Mouse (Mus musculus) liver, embryonic 16.5 days (tissue): ENCODE data around the gene Rrn3. TPM values are rescaled to one million over a fixed set of nuclear protein-coding genes. Genes with fewer than 3 reads are reported as not detected.

ENCODE experiments used
- ATAC-seq: fragments of 200-750 bp; cut with Nextera tagmentation; 2 replicates; pipeline ENCODE4 v1.8.0; 2017; ENCODE audit warnings: low read depth, mild to moderate bottlenecking, moderate number of reproducible peaks, moderate library complexity
- H3K27ac ChIP-seq: fragments of 300-500 bp; sonication (generic); 2 replicates; pipeline ENCODE4 v1.5.1; 2014; ENCODE audit warnings: mild to moderate bottlenecking, low read length
- H3K27me3 ChIP-seq: fragments of 300-500 bp; sonication (generic); 2 replicates; pipeline ENCODE4 v1.6.1; 2014; ENCODE audit warnings: low read depth, low read length, mixed read lengths; ENCODE audit not compliant: control insufficient read depth, insufficient read depth
- H3K36me3 ChIP-seq: fragments of 300-500 bp; sonication (generic); 2 replicates; pipeline ENCODE4 v1.6.1; 2014; ENCODE audit warnings: mild to moderate bottlenecking; ENCODE audit not compliant: control insufficient read depth, insufficient read depth
- H3K4me1 ChIP-seq: fragments of 300-500 bp; sonication (generic); 2 replicates; pipeline ENCODE4 v1.6.1; 2014; ENCODE audit warnings: low read depth, low read length, mixed read lengths; ENCODE audit not compliant: control insufficient read depth
- H3K4me2 ChIP-seq: fragments of 300-500 bp; sonication (generic); 2 replicates; pipeline ENCODE4 v1.6.1; 2014; ENCODE audit warnings: low read depth, low read length, mixed read lengths
- H3K4me3 ChIP-seq: fragments of 300-500 bp; sonication (generic); 2 replicates; pipeline ENCODE4 v1.5.1; 2014; ENCODE audit warnings: low read depth, mild to moderate bottlenecking, low read length
- H3K9ac ChIP-seq: fragments of 300-500 bp; sonication (generic); 2 replicates; pipeline ENCODE4 v1.6.1; 2014; ENCODE audit warnings: low read depth, low read length
- H3K9me3 ChIP-seq: fragments of 300-500 bp; sonication (generic); replicated peaks from 2 replicates; pipeline ENCODE4 v1.6.1; 2016; ENCODE audit warnings: low read length; ENCODE audit not compliant: control insufficient read depth
- WGBS: fragments of 180-500 bp; shearing (Covaris S2); extraction: QIAGEN DNeasy Blood & Tissue Kit; methylation state at CpG from one replicate; pipeline ENCODE4 v1.1.7; 2014; ENCODE audit not compliant: insufficient replicate concordance; 5-methylcytosine and 5-hydroxymethylcytosine counted together
- microRNA-seq: library from miRNA; unstranded; fragments of <30 nt; microRNA quantifications from one replicate; pipeline ENCODE4, GENCODE M21; 2016
- polyA plus RNA-seq: library from polyadenylated mRNA; unstranded; fragments of >200 nt; fragmentation: Nextera tagmentation; extraction: Ambion mirVana; gene quantifications from 2 replicates; pipeline ENCODE4 v1.2.1, GENCODE M21; 2015

Rrn3 gene
- polyA plus RNA-seq, 1 experiment from 2014 or later: 17.4 TPM

GRCm38 (mm10) chr16:13848310-13848709, 67.8 kb downstream of the Rrn3 start:
- no peak overlapping the region for H3K9ac ChIP-seq
- no peak overlapping the region for H3K27ac ChIP-seq
- no peak overlapping the region for H3K4me3 ChIP-seq
- H3K4me1 ChIP-seq: no peaks in the 10 kb centered on the region
- no peak overlapping the region for H3K4me2 ChIP-seq
- H3K27me3 ChIP-seq: no peaks in the 10 kb centered on the region
- WGBS: 15% methylated on average over 2 of the region's 2 CpGs
- no peaks in the 10 kb centered on the region for H3K9me3 ChIP-seq
- peaks cover 3% of the 10 kb centered on the region; the same call in 1 of the 2 replicates for H3K36me3 ChIP-seq
- no peak for ATAC-seq

GRCm38 (mm10) chr16:13851446-13851845, 70.9 kb downstream of the Rrn3 start:
- peaks cover 14% of the 10 kb centered on the region for H3K36me3 ChIP-seq
- no peaks in the 10 kb centered on the region for H3K9me3 ChIP-seq
- no peak overlapping the region for H3K4me2 ChIP-seq
- H3K9ac ChIP-seq: no peak overlapping the region
- WGBS: 75% methylated on average over 4 of the region's 4 CpGs
- no peaks in the 10 kb centered on the region for H3K4me1 ChIP-seq
- H3K27me3 ChIP-seq: no peaks in the 10 kb centered on the region
- no peak overlapping the region for H3K27ac ChIP-seq
- no peak overlapping the region for H3K4me3 ChIP-seq
- no peak for ATAC-seq

- ATAC-seq: no peak
- Histone ChIP-seq H3K9me3 (no peaks in the 10 kb centered on the region), H3K27me3 (no peaks in the 10 kb centered on the region), H3K4me2 (no peak overlapping the region), H3K4me3 (no peak overlapping the region), H3K36me3 (peaks cover 11% of the 10 kb centered on the region), H3K4me1 (no peaks in the 10 kb centered on the region), H3K9ac (no peak overlapping the region), H3K27ac (no peak overlapping the region)
- 76% methylated on average over 4 of the region's 4 CpGs for WGBS
Observed at GRCm38 (mm10) chr16:13853886-13854285, 73.4 kb downstream of the Rrn3 start.

Small RNAs within 50 kb of the gene (microRNA-seq; reads per million reads assigned to microRNA genes)
- not detected for gene Gm27734

Other genes with a start within 250 kb of the Rrn3 start
- gene Parn, start 112.5 kb upstream of the Rrn3 start, polyA plus RNA-seq: 14.9 and 15.2 TPM in 2 replicates
- gene Bfar, start 108.8 kb upstream of the Rrn3 start, polyA plus RNA-seq: 15.9 and 16.5 TPM in 2 replicates
- gene 3110001I22Rik, start 108.8 kb upstream of the Rrn3 start, polyA plus RNA-seq: 2.0 and 2.5 TPM in 2 replicates
- gene Pla2g10, start 49.7 kb upstream of the Rrn3 start, polyA plus RNA-seq: 0.08 TPM in 1 of 2 replicates, not detected in the other
- gene Ntan1, start 38.1 kb downstream of the Rrn3 start, polyA plus RNA-seq: 34.9 and 40.2 TPM in 2 replicates
- gene Pdxdc1, start 122.4 kb downstream of the Rrn3 start, polyA plus RNA-seq: 24.3 and 25.2 TPM in 2 replicates
- 2.2 and 2.8 TPM in 2 replicates for gene Mpv17l, start 122.5 kb downstream of the Rrn3 start, polyA plus RNA-seq
- gene 2900011O08Rik, start 205.9 kb downstream of the Rrn3 start, polyA plus RNA-seq: 0.08 and 0.13 TPM in 2 replicates
- 0.12 TPM in 1 of 2 replicates, not detected in the other for gene Ifitm7, start 206.2 kb downstream of the Rrn3 start, polyA plus RNA-seq